Mouse (Mus musculus): ENCODE measurements around the gene Inka2. TPM values are rescaled to one million over a fixed set of nuclear protein-coding genes. Genes with fewer than 3 reads are reported as not detected.

Gene Inka2
- polyA plus RNA-seq, 1 experiment from 2014 or later: 0.90 TPM

GRCm38 (mm10) chr3:105754184-105754583, 49.8 kb downstream of the Inka2 start:
- H3K36me3 ChIP-seq: peaks cover 7% of the 10 kb centered on the region; the same call in 1 of the 2 replicates
- no peaks in the 10 kb centered on the region for H3K9me3 ChIP-seq (replicated peaks)
- no peak overlapping the region for H3K27ac ChIP-seq (replicated peaks)
- no peak overlapping the region for H3K4me3 ChIP-seq
- no peak for DNase-seq (ENCODE audit: low spot score)
- no peaks in the 10 kb centered on the region for H3K27me3 ChIP-seq (ENCODE audit: low read depth, poor library complexity, severe bottlenecking)
- 87% methylated on average over 3 of the region's 3 CpGs for WGBS
- peaks cover 13% of the 10 kb centered on the region for H3K4me1 ChIP-seq

GRCm38 (mm10) chr3:105755123-105755522, 50.7 kb downstream of the Inka2 start:
- H3K27ac ChIP-seq (replicated peaks): no peak overlapping the region
- H3K4me3 ChIP-seq: no peak overlapping the region
- H3K4me1 ChIP-seq: peaks cover 13% of the 10 kb centered on the region
- no peaks in the 10 kb centered on the region for H3K9me3 ChIP-seq (replicated peaks)
- H3K36me3 ChIP-seq: no peaks in the 10 kb centered on the region
- whole genome bisulfite sequencing: 96% methylated on average over 9 of the region's 9 CpGs
- no peak for DNase-seq (ENCODE audit: low spot score)
- H3K27me3 ChIP-seq (ENCODE audit: low read depth, poor library complexity, severe bottlenecking): no peaks in the 10 kb centered on the region

- Histone ChIP-seq H3K9me3 (replicated peaks) (no peaks in the 10 kb centered on the region), H3K27ac (replicated peaks) (no peak overlapping the region), H3K4me3 (no peak overlapping the region), H3K36me3 (no peaks in the 10 kb centered on the region), H3K4me1 (peaks cover 13% of the 10 kb centered on the region), H3K27me3 (ENCODE audit: low read depth, poor library complexity, severe bottlenecking) (no peaks in the 10 kb centered on the region)
- no peak for DNase-seq (ENCODE audit: low spot score)
- 78% methylated on average over 2 of the region's 2 CpGs for WGBS
These were observed 52.1 kb downstream of the Inka2 start for GRCm38 (mm10) chr3:105756505-105756904.

- no peak overlapping the region for H3K4me3 ChIP-seq
- 83% methylated on average over 6 of the region's 6 CpGs for WGBS
- DNase-seq (ENCODE audit: low spot score): no peak
- no peaks in the 10 kb centered on the region for H3K9me3 ChIP-seq (replicated peaks)
- H3K27ac ChIP-seq (replicated peaks): no peak overlapping the region
- H3K27me3 ChIP-seq (ENCODE audit: low read depth, poor library complexity, severe bottlenecking): no peaks in the 10 kb centered on the region
- H3K36me3 ChIP-seq: no peaks in the 10 kb centered on the region
- H3K4me1 ChIP-seq: peaks cover 13% of the 10 kb centered on the region
These were observed 53.1 kb downstream of the Inka2 start for GRCm38 (mm10) chr3:105757323-105758083.

- Histone ChIP-seq H3K27me3 (ENCODE audit: low read depth, poor library complexity, severe bottlenecking) (no peaks in the 10 kb centered on the region), H3K4me3 (no peak overlapping the region), H3K36me3 (no peaks in the 10 kb centered on the region), H3K9me3 (replicated peaks) (no peaks in the 10 kb centered on the region), H3K27ac (replicated peaks) (no peak overlapping the region), H3K4me1 (peaks cover 13% of the 10 kb centered on the region)
- DNase-seq (ENCODE audit: low spot score): no peak
These were observed 53.7 kb downstream of the Inka2 start for GRCm38 (mm10) chr3:105758098-105758497.

GRCm38 (mm10) chr3:105758658-105759057, 54.3 kb downstream of the Inka2 start:
- no peaks in the 10 kb centered on the region for H3K9me3 ChIP-seq (replicated peaks)
- WGBS: 79% methylated on average over 4 of the region's 4 CpGs
- no peak overlapping the region for H3K27ac ChIP-seq (replicated peaks)
- DNase-seq (ENCODE audit: low spot score): no peak
- H3K4me1 ChIP-seq: peaks cover 13% of the 10 kb centered on the region
- H3K4me3 ChIP-seq: no peak overlapping the region
- H3K27me3 ChIP-seq (ENCODE audit: low read depth, poor library complexity, severe bottlenecking): no peaks in the 10 kb centered on the region
- H3K36me3 ChIP-seq: no peaks in the 10 kb centered on the region

- 92% methylated on average over 3 of the region's 3 CpGs for WGBS
- H3K27ac ChIP-seq (replicated peaks): no peak overlapping the region
- DNase-seq (ENCODE audit: low spot score): no peak
- H3K4me1 ChIP-seq: peaks cover 13% of the 10 kb centered on the region
- no peaks in the 10 kb centered on the region for H3K9me3 ChIP-seq (replicated peaks)
- no peaks in the 10 kb centered on the region for H3K27me3 ChIP-seq (ENCODE audit: low read depth, poor library complexity, severe bottlenecking)
- H3K36me3 ChIP-seq: no peaks in the 10 kb centered on the region
- H3K4me3 ChIP-seq: no peak overlapping the region
These were observed 55.7 kb downstream of the Inka2 start for GRCm38 (mm10) chr3:105760063-105760462.

- H3K36me3 ChIP-seq: no peaks in the 10 kb centered on the region
- H3K27me3 ChIP-seq (ENCODE audit: low read depth, poor library complexity, severe bottlenecking): no peaks in the 10 kb centered on the region
- no peaks in the 10 kb centered on the region for H3K9me3 ChIP-seq (replicated peaks)
- H3K4me1 ChIP-seq: no peaks in the 10 kb centered on the region
- H3K27ac ChIP-seq (replicated peaks): no peak overlapping the region
- 78% methylated on average over 4 of the region's 4 CpGs for WGBS
- H3K4me3 ChIP-seq: no peak overlapping the region
- DNase-seq (ENCODE audit: low spot score): no peak
These were observed 58.9 kb downstream of the Inka2 start for GRCm38 (mm10) chr3:105763132-105763851.

- no peak overlapping the region for H3K4me3 ChIP-seq
- H3K36me3 ChIP-seq: no peaks in the 10 kb centered on the region
- no peaks in the 10 kb centered on the region for H3K4me1 ChIP-seq
- H3K9me3 ChIP-seq (replicated peaks): no peaks in the 10 kb centered on the region
- H3K27me3 ChIP-seq (ENCODE audit: low read depth, poor library complexity, severe bottlenecking): no peaks in the 10 kb centered on the region
- DNase-seq (ENCODE audit: low spot score): no peak
- 88% methylated on average over 6 of the region's 6 CpGs for WGBS
- H3K27ac ChIP-seq (replicated peaks): no peak overlapping the region
These were observed 64.1 kb downstream of the Inka2 start for GRCm38 (mm10) chr3:105768529-105768928.

- DNase-seq (ENCODE audit: low spot score): no peak
- Histone ChIP-seq H3K4me3 (no peak overlapping the region), H3K36me3 (no peaks in the 10 kb centered on the region), H3K4me1 (no peaks in the 10 kb centered on the region), H3K27ac (replicated peaks) (no peak overlapping the region), H3K9me3 (replicated peaks) (no peaks in the 10 kb centered on the region), H3K27me3 (ENCODE audit: low read depth, poor library complexity, severe bottlenecking) (no peaks in the 10 kb centered on the region)
- WGBS: 95% methylated on average over 2 of the region's 2 CpGs
These were observed 65.0 kb downstream of the Inka2 start for GRCm38 (mm10) chr3:105769380-105769779.

Other genes starting within 250 kb of the Inka2 start
- gene Ddx20, start 17.0 kb upstream of the Inka2 start, polyA plus RNA-seq (2016; fragmentation: Nextera tagmentation; extraction: Ambion mirVana): 51.3 and 53.5 TPM in 2 replicates
- gene Rap1a, start 96.7 kb downstream of the Inka2 start, polyA plus RNA-seq (2016; fragmentation: Nextera tagmentation; extraction: Ambion mirVana): 72.5 and 79.7 TPM in 2 replicates
- 0.11 TPM in 1 of 2 replicates, not detected in the other for gene Adora3, start 166.3 kb downstream of the Inka2 start, polyA plus RNA-seq (2016; fragmentation: Nextera tagmentation; extraction: Ambion mirVana)
- not detected in 2 replicates for gene Tmigd3, start 166.3 kb downstream of the Inka2 start, polyA plus RNA-seq (2016; fragmentation: Nextera tagmentation; extraction: Ambion mirVana)
- gene I830077J02Rik, start 228.1 kb downstream of the Inka2 start, polyA plus RNA-seq (2016; fragmentation: Nextera tagmentation; extraction: Ambion mirVana): 0.66 and 0.90 TPM in 2 replicates

All from midbrain, embryonic 10.5 days (tissue).